Mouse (Mus musculus) limb, embryonic 14.5 days (tissue): Measurements from ENCODE around the gene Spcs2. TPM values are rescaled to one million over a fixed set of nuclear protein-coding genes. Genes with fewer than 3 reads are reported as not detected.

Experiments used
- ATAC-seq: fragments of 200-750 bp; cut with Nextera tagmentation; 2 replicates; pipeline ENCODE4 v1.8.0; 2017; ENCODE audit warnings: low read depth, moderate number of reproducible peaks, moderate TSS enrichment; ENCODE audit not compliant: low FRiP score
- DNase-seq: peaks from one replicate; pipeline ENCODE4 v3.0.0-alpha.2; 2015; ENCODE audit warnings: low spot score
- H3K27ac ChIP-seq: fragments of 300-500 bp; sonication (generic); replicated peaks from 2 replicates; pipeline ENCODE4 v1.5.1; 2014; ENCODE audit warnings: low read depth, mild to moderate bottlenecking, low read length, moderate library complexity, mixed read lengths
- H3K27me3 ChIP-seq: fragments of 300-500 bp; sonication (generic); 2 replicates; pipeline ENCODE4 v1.6.1; 2014; ENCODE audit warnings: low read length, mixed read lengths; ENCODE audit not compliant: control insufficient read depth, insufficient read depth
- H3K36me3 ChIP-seq: fragments of 300-500 bp; sonication (generic); 2 replicates; pipeline ENCODE4 v1.6.1; 2014; ENCODE audit warnings: mild to moderate bottlenecking, low read length, moderate library complexity, mixed read lengths; ENCODE audit not compliant: control insufficient read depth, insufficient read depth
- H3K4me1 ChIP-seq: fragments of 300-500 bp; sonication (generic); 2 replicates; pipeline ENCODE4 v1.6.1; 2014; ENCODE audit warnings: antibody characterized with exemption, low read length, mixed read lengths; ENCODE audit not compliant: control insufficient read depth, insufficient read depth
- H3K4me2 ChIP-seq: fragments of 300-500 bp; sonication (generic); replicated peaks from 2 replicates; pipeline ENCODE4 v1.6.1; 2014; ENCODE audit warnings: low read depth, mild to moderate bottlenecking, low read length, moderate library complexity; ENCODE audit not compliant: severe bottlenecking
- H3K4me3 ChIP-seq: fragments of 300-500 bp; sonication (generic); replicated peaks from 2 replicates; pipeline ENCODE4 v1.5.1; 2014; ENCODE audit warnings: low read length
- H3K9ac ChIP-seq: fragments of 300-500 bp; sonication (generic); 2 replicates; pipeline ENCODE4 v1.6.1; 2014; ENCODE audit warnings: mild to moderate bottlenecking, low read depth, low read length, moderate library complexity; ENCODE audit not compliant: severe bottlenecking
- H3K9me3 ChIP-seq: fragments of 300-500 bp; sonication (generic); 2 replicates; pipeline ENCODE4 v1.6.1; 2016; ENCODE audit warnings: low read length; ENCODE audit not compliant: control insufficient read depth
- POLR2A ChIP-seq: fragments of 200-500 bp; IDR thresholded peaks from 2 replicates; pipeline ENCODE4 v1.8.0; 2012; ENCODE audit warnings: inconsistent platforms, mild to moderate bottlenecking, moderate library complexity, borderline replicate concordance; ENCODE audit not compliant: insufficient read depth, insufficient read length; ENCODE audit errors: extremely low read depth
- WGBS: fragments of 180-500 bp; shearing (Covaris S2); extraction: QIAGEN DNeasy Blood & Tissue Kit; methylation state at CpG from one replicate; pipeline ENCODE4 v1.1.7; 2014; 5-methylcytosine and 5-hydroxymethylcytosine counted together
- polyA plus RNA-seq, 2 experiments: library from polyadenylated mRNA; depleted of rRNA in 1 of 2; stranded (reverse) in 1 of 2; unstranded in 1 of 2; fragments of >200 nt; fragmentation: Nextera tagmentation in 1 of 2; extraction: Ambion mirVana in 1 of 2; gene quantifications; 2 replicates each; pipeline versions ENCODE4 v1.2.1 to v1.2.3; 2012 to 2014

The Spcs2 gene
- polyA plus RNA-seq, 2 experiments: 115 to 301 TPM

DNA sequence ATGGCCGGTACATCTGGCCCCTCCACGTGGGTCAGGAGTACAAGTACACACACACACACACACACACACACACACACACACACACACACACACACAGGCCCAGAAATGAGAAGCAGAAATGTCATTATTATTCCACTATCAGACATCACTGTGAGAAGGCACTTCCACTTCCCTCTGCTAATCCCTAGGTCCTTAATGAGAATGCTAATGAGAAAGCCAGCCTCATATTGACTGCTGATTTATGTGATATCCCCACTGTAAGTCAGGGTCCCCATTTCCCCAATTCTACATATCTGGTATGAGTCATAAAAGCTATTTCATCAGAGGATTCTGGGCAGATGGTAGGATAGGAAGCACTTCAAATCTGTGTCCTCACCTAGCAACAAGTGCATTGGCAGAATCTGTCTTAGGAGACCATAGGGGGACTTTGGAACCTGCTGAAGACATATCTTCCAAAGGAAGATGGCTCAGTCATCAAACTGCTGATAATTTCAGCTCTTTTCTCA lies 24.0 kb upstream of the Spcs2 start:
- no peak overlapping the region for H3K9ac ChIP-seq
- no peak for DNase-seq
- no peaks in the 10 kb centered on the region for H3K9me3 ChIP-seq
- no peaks in the 10 kb centered on the region for H3K27me3 ChIP-seq
- H3K36me3 ChIP-seq: no peaks in the 10 kb centered on the region
- H3K4me2 ChIP-seq: no peak overlapping the region
- no peak overlapping the region for H3K27ac ChIP-seq
- 79% methylated on average over 2 of the region's 2 CpGs for WGBS
- no peak overlapping the region for H3K4me3 ChIP-seq
- no peak for TF ChIP-seq POLR2A
- ATAC-seq: no peak
- no peaks in the 10 kb centered on the region for H3K4me1 ChIP-seq

DNA sequence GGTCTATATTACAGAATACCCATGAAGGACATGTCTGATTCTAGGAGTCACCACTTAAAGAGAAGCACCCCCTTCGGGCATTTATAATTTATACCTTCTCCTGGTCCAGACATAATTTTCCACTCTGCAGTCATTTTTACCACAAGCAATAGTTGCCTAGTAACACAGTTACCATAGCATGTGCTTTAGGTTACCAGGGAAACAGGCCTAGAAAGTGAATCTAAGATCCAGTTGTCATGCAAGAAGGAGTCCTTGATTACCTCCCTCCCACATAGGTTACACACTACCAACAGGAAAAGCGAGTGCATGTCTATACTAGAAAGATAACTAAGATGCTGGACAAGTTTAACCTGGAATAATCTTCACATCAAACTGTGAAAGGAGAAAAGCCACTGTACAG lies 15.0 kb upstream of the Spcs2 start:
- Histone ChIP-seq H3K4me1 (no peaks in the 10 kb centered on the region), H3K9ac (no peak overlapping the region), H3K27me3 (no peaks in the 10 kb centered on the region), H3K27ac (no peak overlapping the region), H3K9me3 (no peaks in the 10 kb centered on the region), H3K4me3 (no peak overlapping the region), H3K36me3 (no peaks in the 10 kb centered on the region), H3K4me2 (no peak overlapping the region)
- ATAC-seq: no peak
- WGBS: 73% methylated on average over 2 of the region's 2 CpGs
- TF ChIP-seq POLR2A: no peak
- no peak for DNase-seq

DNA sequence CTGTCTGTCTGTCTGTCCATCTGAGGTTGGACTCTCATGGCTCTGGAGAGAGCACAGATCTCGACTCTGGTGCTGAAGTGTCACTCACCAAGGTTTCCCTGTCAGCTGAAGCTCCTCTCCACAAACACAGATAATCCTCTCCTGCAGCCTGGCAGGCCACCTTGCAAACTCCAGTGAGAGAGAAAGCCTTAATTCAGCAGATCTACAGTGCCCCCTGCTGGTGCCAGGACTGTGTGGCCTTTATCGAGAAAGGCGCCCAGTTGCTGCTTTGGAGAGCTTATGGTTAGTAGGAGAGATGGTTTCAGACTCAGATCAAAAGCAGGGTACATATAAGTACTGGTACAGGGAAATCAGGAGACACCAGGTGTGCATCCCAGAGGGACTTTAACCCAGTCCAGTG lies 13.1 kb upstream of the Spcs2 start:
- H3K4me2 ChIP-seq: no peak overlapping the region
- ATAC-seq: peak; percentile 60; the same call in 1 of the 2 replicates
- 3% methylated on average over 3 of the region's 3 CpGs for WGBS
- no peak for TF ChIP-seq POLR2A
- DNase-seq: peak; percentile 86
- H3K4me3 ChIP-seq: no peak overlapping the region
- H3K9ac ChIP-seq: no peak overlapping the region
- H3K9me3 ChIP-seq: no peaks in the 10 kb centered on the region
- no peak overlapping the region for H3K27ac ChIP-seq
- no peaks in the 10 kb centered on the region for H3K36me3 ChIP-seq
- no peaks in the 10 kb centered on the region for H3K4me1 ChIP-seq
- no peaks in the 10 kb centered on the region for H3K27me3 ChIP-seq

DNA sequence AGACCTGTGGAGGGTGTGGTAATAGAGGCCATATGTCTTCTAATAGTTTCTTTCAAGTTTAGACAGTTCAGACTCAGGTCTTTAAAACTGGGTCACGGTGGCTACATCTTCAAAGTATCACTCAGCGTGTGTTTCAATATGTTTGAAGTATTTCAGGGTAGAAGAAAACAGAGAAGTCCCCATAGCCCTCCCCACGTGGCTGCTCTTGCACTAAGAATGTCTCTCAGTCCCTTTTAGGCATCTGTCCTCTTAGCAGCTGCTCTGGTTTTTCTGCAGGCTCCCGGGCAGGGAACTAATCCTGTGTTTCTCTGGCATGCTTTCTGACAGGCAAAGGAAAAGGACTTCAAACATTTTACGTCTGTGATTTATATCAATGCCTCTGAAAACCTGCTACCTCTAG lies 12.6 kb upstream of the Spcs2 start:
- no peaks in the 10 kb centered on the region for H3K36me3 ChIP-seq
- WGBS: 27% methylated on average over 5 of the region's 5 CpGs
- H3K4me1 ChIP-seq: no peaks in the 10 kb centered on the region
- no peak overlapping the region for H3K27ac ChIP-seq
- H3K9ac ChIP-seq: no peak overlapping the region
- H3K4me3 ChIP-seq: no peak overlapping the region
- H3K9me3 ChIP-seq: no peaks in the 10 kb centered on the region
- no peak for TF ChIP-seq POLR2A
- DNase-seq: no peak
- H3K27me3 ChIP-seq: no peaks in the 10 kb centered on the region
- 0 out of 2 replicates have a peak, but pooled peaks have one; percentile 50 for ATAC-seq
- H3K4me2 ChIP-seq: no peak overlapping the region

DNA sequence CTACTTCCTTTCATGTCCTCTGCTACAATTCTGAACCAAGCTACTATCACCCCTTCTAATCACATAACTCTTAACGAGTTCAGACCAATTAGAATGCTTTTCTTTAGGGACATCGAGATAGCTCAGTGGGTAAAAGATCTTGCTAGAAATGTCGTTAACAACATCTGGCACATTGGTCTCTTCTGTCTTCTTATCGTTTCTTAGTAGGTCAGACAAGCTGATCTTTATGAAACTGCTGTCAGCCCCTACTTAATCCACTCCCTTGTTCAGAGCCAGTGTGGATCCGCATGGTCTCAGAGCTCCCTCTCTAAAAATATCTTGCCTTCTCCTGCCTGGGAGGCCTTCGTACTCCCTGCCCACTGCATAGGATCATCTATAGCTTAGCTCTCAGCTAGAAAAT lies 10.7 kb upstream of the Spcs2 start:
- WGBS: 73% methylated on average over 6 of the region's 6 CpGs
- H3K27ac ChIP-seq: no peak overlapping the region
- H3K27me3 ChIP-seq: no peaks in the 10 kb centered on the region
- no peak overlapping the region for H3K9ac ChIP-seq
- H3K36me3 ChIP-seq: no peaks in the 10 kb centered on the region
- H3K4me1 ChIP-seq: no peaks in the 10 kb centered on the region
- ATAC-seq (no peak), DNase-seq (no peak)
- no peaks in the 10 kb centered on the region for H3K9me3 ChIP-seq
- H3K4me3 ChIP-seq: no peak overlapping the region
- no peak overlapping the region for H3K4me2 ChIP-seq
- no peak for TF ChIP-seq POLR2A

- no peak for TF ChIP-seq POLR2A
- Histone ChIP-seq H3K27me3 (no peaks in the 10 kb centered on the region), H3K9ac (no peak overlapping the region), H3K27ac (no peak overlapping the region), H3K4me1 (no peaks in the 10 kb centered on the region), H3K4me3 (no peak overlapping the region), H3K9me3 (no peaks in the 10 kb centered on the region), H3K4me2 (no peak overlapping the region), H3K36me3 (no peaks in the 10 kb centered on the region)
- ATAC-seq: no peak
- 73% methylated on average over 4 of the region's 4 CpGs for WGBS
- DNase-seq: no peak
Observed at GRCm38 (mm10) chr7:99869296-99869695, 6.0 kb upstream of the Spcs2 start.
